Mouse (Mus musculus): Measurements from ENCODE around the gene Polr1e.
A peak's percentile ranks its signal among the peaks of the same experiment; 100 is the strongest.

Gene Polr1e

DNA sequence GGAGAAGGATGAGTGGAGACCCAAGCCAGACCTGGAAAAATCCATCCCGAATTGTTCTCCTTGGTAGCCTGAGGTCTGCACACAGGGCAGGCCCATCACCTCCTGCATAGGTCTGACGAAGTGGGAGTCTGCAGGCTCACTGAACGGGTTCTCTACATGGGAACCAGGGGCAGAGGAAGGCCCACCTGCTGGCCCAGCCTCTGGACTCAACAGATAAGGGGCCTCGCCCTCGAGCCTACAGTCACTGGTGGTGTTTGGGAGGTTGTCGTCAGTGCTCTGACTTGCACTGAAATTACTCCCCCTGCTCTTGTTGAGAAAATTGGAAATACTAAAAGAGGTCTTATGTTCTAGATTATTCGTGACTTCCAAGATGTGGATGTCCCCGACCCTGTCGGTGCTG lies 24.5 kb upstream of the Polr1e start:
- no peak for TF ChIP-seq GATA4 (IDR thresholded peaks at IDR 0.05; ENCODE audit: insufficient replicate concordance, low read length)

- no peak for TF ChIP-seq GATA4 (IDR thresholded peaks at IDR 0.05; ENCODE audit: insufficient replicate concordance, low read length)
Measured at GRCm38 (mm10) chr4:44994776-44995175, 23.6 kb upstream of the Polr1e start.

- TF ChIP-seq GATA4 (IDR thresholded peaks at IDR 0.05; ENCODE audit: insufficient replicate concordance, low read length), result no peak
Measured at GRCm38 (mm10) chr4:44998071-44998470, 20.3 kb upstream of the Polr1e start.

DNA sequence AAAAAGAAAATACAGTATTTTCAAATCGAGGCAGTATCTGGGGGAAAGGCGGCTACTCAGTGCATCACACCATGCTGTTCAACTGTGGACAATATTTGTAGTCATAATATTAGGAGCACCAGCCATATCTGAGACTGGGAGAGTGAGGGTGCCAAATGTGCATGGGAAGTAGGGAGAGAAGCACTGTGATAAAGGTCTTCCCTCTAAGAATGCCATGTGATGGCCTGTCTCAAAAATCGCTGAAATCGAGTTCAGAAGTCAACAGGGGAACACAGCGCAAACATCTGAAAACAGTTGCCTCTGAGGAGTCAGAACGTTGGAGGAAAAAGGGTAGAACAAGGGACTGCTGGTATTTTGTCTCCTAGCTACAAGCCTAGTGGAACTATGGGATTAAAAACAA lies 18.4 kb upstream of the Polr1e start:
- no peak for TF ChIP-seq GATA4 (IDR thresholded peaks at IDR 0.05; ENCODE audit: insufficient replicate concordance, low read length)

- TF ChIP-seq GATA4 (IDR thresholded peaks at IDR 0.05; ENCODE audit: insufficient replicate concordance, low read length), result no peak
Measured at GRCm38 (mm10) chr4:45005452-45005851, 12.9 kb upstream of the Polr1e start.

GRCm38 (mm10) chr4:45010806-45011415 lies 7.5 kb upstream of the Polr1e start:
- no peak for TF ChIP-seq GATA4 (IDR thresholded peaks at IDR 0.05; ENCODE audit: insufficient replicate concordance, low read length)

- TF ChIP-seq GATA4 (IDR thresholded peaks at IDR 0.05; ENCODE audit: insufficient replicate concordance, low read length), result no peak
Measured at GRCm38 (mm10) chr4:45011581-45012104, 6.7 kb upstream of the Polr1e start.

- peak; percentile 45; the same call in 1 of the 2 replicates for TF ChIP-seq GATA4 (IDR thresholded peaks at IDR 0.05; ENCODE audit: insufficient replicate concordance, low read length)
Measured at GRCm38 (mm10) chr4:45012105-45012975, 6.0 kb upstream of the Polr1e start, which contains the start of gene Zbtb5. Gene Zbtb5 (minus strand): TSS chr4:45012412.

DNA sequence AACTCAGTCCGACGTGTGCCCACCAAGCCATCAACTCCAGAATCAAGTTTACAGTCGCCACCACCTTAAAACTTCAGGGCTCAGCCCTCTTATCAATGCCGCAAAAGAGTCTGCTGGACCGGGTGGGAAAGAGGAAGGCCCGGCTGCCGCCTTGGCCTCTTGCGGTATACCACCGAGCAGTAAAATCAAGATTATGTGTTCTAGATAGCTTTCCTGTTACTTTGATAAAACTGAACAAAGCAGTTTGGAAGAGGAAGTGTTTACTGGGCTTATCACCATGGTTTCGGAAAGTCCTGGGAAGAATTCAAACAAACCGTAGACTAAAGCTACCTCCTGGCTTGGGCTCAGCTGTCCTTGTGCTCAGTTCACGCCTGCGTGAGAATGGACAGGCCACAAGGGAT lies 5.4 kb upstream of the Polr1e start:
- TF ChIP-seq GATA4 (IDR thresholded peaks at IDR 0.05; ENCODE audit: insufficient replicate concordance, low read length), result no peak

DNA sequence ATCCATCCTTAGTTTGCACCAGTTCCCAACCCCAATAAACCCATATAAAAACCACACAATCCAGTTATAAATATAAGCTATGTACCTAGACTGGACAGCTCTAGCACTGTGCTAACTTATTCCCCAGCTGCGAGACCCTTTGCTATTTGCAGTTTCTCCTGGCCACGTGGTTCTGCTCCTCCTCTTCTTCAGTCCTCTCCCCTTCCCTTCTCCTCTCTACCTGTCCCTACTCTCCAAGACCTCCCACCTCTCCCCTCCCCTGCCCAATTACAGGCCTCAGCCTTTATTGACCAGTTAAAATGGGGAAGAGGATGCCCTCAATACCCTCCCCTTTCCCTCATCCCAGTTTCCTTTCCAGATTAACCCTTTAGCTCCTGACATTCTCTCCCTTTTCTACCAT lies 4.8 kb upstream of the Polr1e start:
- no peak for TF ChIP-seq GATA4 (IDR thresholded peaks at IDR 0.05; ENCODE audit: insufficient replicate concordance, low read length)

DNA sequence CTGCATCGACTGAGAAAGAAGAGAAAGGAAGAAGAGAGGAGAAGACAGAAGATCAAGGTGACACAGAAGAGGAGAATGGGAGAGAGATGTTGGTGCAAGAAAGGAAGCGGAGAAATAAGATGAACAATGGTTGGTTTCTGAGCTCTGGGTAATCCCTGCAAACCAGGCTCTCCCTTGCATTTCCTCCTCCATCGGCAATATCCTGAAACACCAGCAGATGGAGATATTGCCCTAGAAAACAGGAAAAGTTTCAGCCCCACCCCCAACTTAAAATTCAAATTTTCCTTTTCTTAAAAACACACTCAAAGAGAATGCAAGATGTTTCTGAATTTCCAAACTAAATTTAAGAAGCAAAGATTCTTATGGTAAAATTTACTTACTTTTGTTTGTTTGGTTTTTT lies 2.8 kb upstream of the Polr1e start:
- no peak for TF ChIP-seq GATA4 (IDR thresholded peaks at IDR 0.05; ENCODE audit: insufficient replicate concordance, low read length)

GRCm38 (mm10) chr4:45019009-45019408 lies 626 bp downstream of the Polr1e start:
- no peak for TF ChIP-seq GATA4 (IDR thresholded peaks at IDR 0.05; ENCODE audit: insufficient replicate concordance, low read length)

- no peak for TF ChIP-seq GATA4 (IDR thresholded peaks at IDR 0.05; ENCODE audit: insufficient replicate concordance, low read length)
Measured at GRCm38 (mm10) chr4:45026459-45026858, 8.1 kb downstream of the Polr1e start.

GRCm38 (mm10) chr4:45032586-45032985 lies 14.2 kb downstream of the Polr1e start:
- TF ChIP-seq GATA4 (IDR thresholded peaks at IDR 0.05; ENCODE audit: insufficient replicate concordance, low read length), result no peak

DNA sequence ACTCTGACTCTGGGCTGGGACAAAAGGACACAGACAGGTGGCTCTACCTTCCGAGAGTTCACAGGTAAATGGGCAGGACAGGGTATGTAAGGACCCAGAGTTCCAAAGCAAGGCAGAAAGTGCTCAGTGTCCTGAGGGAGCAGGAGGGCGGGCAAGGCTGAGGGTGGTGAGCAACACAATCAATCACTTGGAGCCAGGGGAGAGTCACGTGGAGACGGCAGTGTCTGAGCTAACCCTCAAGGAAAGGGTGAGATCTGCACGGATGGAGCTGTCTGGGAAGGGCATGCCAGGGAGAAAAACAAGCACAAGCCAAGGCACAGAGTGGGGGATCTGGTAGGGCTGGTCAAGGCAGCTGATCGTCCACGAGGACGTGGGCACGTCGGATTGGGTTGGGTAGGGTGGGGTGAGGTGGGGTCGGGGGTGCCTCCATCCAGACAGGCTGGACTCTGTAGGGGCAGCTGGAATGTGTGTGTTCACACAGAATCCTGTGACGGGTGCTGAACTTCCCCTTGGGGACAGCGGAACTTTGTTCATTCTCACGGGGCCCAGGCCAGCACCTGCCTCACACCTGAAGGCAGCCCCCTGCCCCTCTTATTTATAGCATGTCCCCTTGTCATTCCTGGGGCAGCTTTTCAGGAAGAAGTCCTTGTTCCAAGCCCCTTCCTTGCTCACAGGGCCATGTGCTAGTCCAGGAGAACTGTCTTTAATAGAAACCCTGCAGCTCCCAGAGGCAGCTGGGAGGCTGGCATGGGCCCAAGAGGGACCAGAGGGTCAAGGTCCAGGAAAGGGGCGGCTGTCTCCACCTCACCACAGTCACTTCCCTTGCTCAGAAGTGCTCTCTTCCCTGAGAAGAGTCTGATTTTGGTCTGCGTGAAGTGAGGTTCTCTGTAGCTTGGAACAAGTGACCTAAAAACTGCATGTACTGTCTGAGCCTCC lies 16.6 kb downstream of the Polr1e start:
- no peak for TF ChIP-seq GATA4 (IDR thresholded peaks at IDR 0.05; ENCODE audit: insufficient replicate concordance, low read length)
